Mouse (Mus musculus) testis, adult 2 months (tissue): ENCODE measurements around the gene Adgrv1.

Experiments
- CTCF ChIP-seq: fragments of 200-500 bp; IDR thresholded peaks from 2 replicates; pipeline ENCODE4 v1.5.1; 2012; ENCODE audit warnings: low read depth, mild to moderate bottlenecking, inconsistent platforms, low read length, moderate library complexity; ENCODE audit not compliant: control insufficient read depth, insufficient read depth, insufficient replicate concordance
- POLR2A ChIP-seq: fragments of 200-500 bp; IDR thresholded peaks from 2 replicates; pipeline ENCODE4 v1.6.1; 2012; ENCODE audit warnings: low read depth, mild to moderate bottlenecking, inconsistent platforms, low read length, moderate library complexity; ENCODE audit not compliant: control insufficient read depth

DNA sequence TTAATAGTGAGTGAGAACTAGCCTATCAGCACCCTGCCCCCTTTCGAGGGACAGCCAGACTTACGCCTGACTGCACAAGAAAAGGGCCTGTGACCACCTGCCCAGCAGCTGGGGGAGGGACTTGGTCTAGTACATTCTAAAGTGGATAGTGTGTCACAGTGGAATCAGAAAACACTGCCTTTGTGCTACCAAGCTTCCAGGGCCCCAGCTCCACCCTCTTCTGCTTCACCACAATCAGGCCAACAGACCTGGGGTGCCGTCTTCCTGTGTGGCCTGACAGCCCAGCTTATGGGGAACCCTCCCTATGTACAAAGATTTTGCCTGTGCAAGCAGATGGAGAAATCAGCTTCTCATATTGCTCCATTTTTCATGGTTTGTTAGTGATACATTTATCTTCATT is 3.6 kb downstream of the Adgrv1 start:
- TF ChIP-seq POLR2A (no peak), CTCF (no peak)
